Mouse (Mus musculus) heart, adult 2 months (tissue): ENCODE measurements at regions not wholly inside any gene's neighbourhood (a gene's known extent, or its start where the extent isn't known, plus 50 kb on each side); places are given as distances from the start of the nearest gene placed in this dataset.

Experiments
- DNase-seq, 2 experiments: peaks; one replicate each; pipeline ENCODE4 v3.0.0; 2021
- H3K27ac ChIP-seq: fragments of 200-600 bp; 2 replicates; pipeline ENCODE4 v1.8.1; 2022
- H3K27me3 ChIP-seq: fragments of 200-500 bp; 2 replicates; pipeline ENCODE4 v1.6.1; 2012; ENCODE audit warnings: mild to moderate bottlenecking, low read length, inconsistent platforms, mixed read lengths; ENCODE audit not compliant: control insufficient read depth, insufficient read depth
- H3K36me3 ChIP-seq: fragments of 200-500 bp; 2 replicates; pipeline ENCODE4 v1.6.1; 2012; ENCODE audit warnings: low read length, inconsistent platforms; ENCODE audit not compliant: control insufficient read depth, insufficient read depth
- H3K4me1 ChIP-seq: fragments of 200-500 bp; 2 replicates; pipeline ENCODE4 v1.6.1; 2011; ENCODE audit warnings: low read length; ENCODE audit not compliant: control insufficient read depth, insufficient read depth
- H3K4me3 ChIP-seq: fragments of 200-600 bp; 2 replicates; pipeline ENCODE4 v1.8.1; 2022
- H3K79me2 ChIP-seq: fragments of 200-500 bp; replicated peaks from 2 replicates; pipeline ENCODE4 v1.6.1; 2012; ENCODE audit warnings: mild to moderate bottlenecking, inconsistent platforms, low read length, moderate library complexity, mixed read lengths; ENCODE audit not compliant: control insufficient read depth, insufficient read depth
- H3K9ac ChIP-seq: fragments of 200-500 bp; 2 replicates; pipeline ENCODE4 v1.6.1; 2012; ENCODE audit warnings: low read depth, mild to moderate bottlenecking, control low read depth, inconsistent platforms, low read length, mixed read lengths
- CTCF ChIP-seq: fragments of 200-600 bp; IDR thresholded peaks from 2 replicates; pipeline ENCODE4 v1.8.1; 2022; ENCODE audit warnings: antibody characterized with exemption, mild to moderate bottlenecking, moderate library complexity
- EP300 ChIP-seq: fragments of 200-500 bp; IDR thresholded peaks from 2 replicates; pipeline ENCODE4 v1.6.1; 2011; ENCODE audit warnings: low read depth, low read length, control low read depth; ENCODE audit not compliant: insufficient read depth
- POLR2A ChIP-seq: fragments of 200-500 bp; IDR thresholded peaks from 2 replicates; pipeline ENCODE4 v1.6.1; 2011; ENCODE audit warnings: mild to moderate bottlenecking, low read depth, low read length, control low read depth; ENCODE audit not compliant: insufficient read depth
- WGBS: fragments of 180-500 bp; shearing (Covaris S2); methylation state at CpG from one replicate; pipeline ENCODE4 v1.1.7; 2018; 5-methylcytosine and 5-hydroxymethylcytosine counted together
- intact Hi-C: fragments of 180-260 bp; cut with DNase I; formaldehyde crosslinking; loops from one replicate; pipeline ENCODE4 v1.15.1; 2025

- no peak for DNase-seq
- H3K27ac ChIP-seq: no peak overlapping the region
- TF ChIP-seq POLR2A (no peak), EP300 (no peak), CTCF (no peak)
- H3K4me3 ChIP-seq: no peak overlapping the region
- no peaks in the 10 kb centered on the region for H3K27me3 ChIP-seq
- intact Hi-C loops: no loop called here
- H3K79me2 ChIP-seq: no peaks in the 10 kb centered on the region
- H3K36me3 ChIP-seq: no peaks in the 10 kb centered on the region
- H3K4me1 ChIP-seq: peaks cover 3% of the 10 kb centered on the region; the same call in 1 of the 2 replicates
- no peak overlapping the region for H3K9ac ChIP-seq
Measured at GRCm38 (mm10) chr15:5533656-5534055, 289.7 kb upstream of the Ptger4 start.

- H3K36me3 ChIP-seq: no peaks in the 10 kb centered on the region
- H3K27me3 ChIP-seq: no peaks in the 10 kb centered on the region
- intact Hi-C loops: no loop called here
- no peak overlapping the region for H3K27ac ChIP-seq
- H3K9ac ChIP-seq: no peak overlapping the region
- H3K79me2 ChIP-seq: no peaks in the 10 kb centered on the region
- no peak for DNase-seq
- 41% methylated on average over 2 of the region's 2 CpGs for WGBS
- H3K4me1 ChIP-seq: no peaks in the 10 kb centered on the region; the same call in 1 of the 2 replicates
- TF ChIP-seq CTCF (no peak), POLR2A (no peak), EP300 (no peak)
- H3K4me3 ChIP-seq: no peak overlapping the region
Measured at GRCm38 (mm10) chr15:5537432-5537831, 293.4 kb upstream of the Ptger4 start.

DNA sequence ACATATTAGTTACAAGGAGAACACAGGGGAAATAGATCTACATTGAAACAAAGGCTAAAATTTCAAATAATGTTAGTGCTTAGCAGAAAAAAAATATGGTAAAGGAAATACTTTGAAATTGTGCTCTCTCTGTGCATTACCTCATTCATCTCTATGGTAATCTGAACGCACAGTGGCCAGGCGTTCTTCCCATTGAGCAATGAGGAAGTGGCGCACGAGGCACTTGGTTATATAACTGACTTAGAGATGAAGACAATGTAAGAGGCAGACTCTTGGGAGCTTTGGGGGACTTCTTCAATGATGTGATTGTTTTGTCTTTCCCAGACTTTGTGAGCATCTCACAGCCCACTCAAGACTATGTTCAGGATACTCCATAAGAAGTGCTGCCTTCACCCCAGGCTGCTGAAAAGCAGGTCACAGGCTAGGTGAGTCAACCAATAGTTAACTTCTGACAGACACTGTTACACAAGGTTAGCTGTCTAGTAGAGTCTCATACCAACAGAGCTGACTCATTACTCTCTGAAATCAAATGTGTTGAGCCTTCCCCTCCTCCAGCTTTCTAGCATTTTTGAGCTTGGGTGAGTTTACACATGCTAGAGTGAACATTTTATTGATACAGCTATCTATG lies 295.4 kb upstream of the Ptger4 start:
- intact Hi-C loops: no loop called here
- WGBS: 68% methylated on average over 4 of the region's 4 CpGs
- no peak overlapping the region for H3K4me3 ChIP-seq

GRCm38 (mm10) chr15:5554526-5554925 lies 310.5 kb upstream of the Ptger4 start:
- intact Hi-C loops: no loop called here

More for the DNA sequence above, 295.4 kb upstream of the Ptger4 start:
- Histone ChIP-seq H3K79me2 (no peaks in the 10 kb centered on the region), H3K4me1 (no peaks in the 10 kb centered on the region; the same call in 1 of the 2 replicates), H3K27me3 (no peaks in the 10 kb centered on the region), H3K9ac (no peak overlapping the region), H3K27ac (no peak overlapping the region), H3K36me3 (no peaks in the 10 kb centered on the region)
- TF ChIP-seq CTCF (no peak), EP300 (no peak), POLR2A (no peak)
- peak in 1 of 2 experiments; percentile 10 for DNase-seq

GRCm38 (mm10) chr15:5554926-5555325 lies 310.9 kb upstream of the Ptger4 start:
- H3K4me1 ChIP-seq: no peaks in the 10 kb centered on the region; the same call in 1 of the 2 replicates
- H3K9ac ChIP-seq: no peak overlapping the region
- intact Hi-C loops: no loop called here
- H3K4me3 ChIP-seq: no peak overlapping the region
- WGBS: 74% methylated on average over 4 of the region's 4 CpGs
- H3K36me3 ChIP-seq: no peaks in the 10 kb centered on the region; the same call in 1 of the 2 replicates
- H3K27me3 ChIP-seq: no peaks in the 10 kb centered on the region
- no peak for DNase-seq
- TF ChIP-seq EP300: no peak
- no peak for TF ChIP-seq CTCF
- TF ChIP-seq POLR2A: no peak
- no peak overlapping the region for H3K27ac ChIP-seq
- no peaks in the 10 kb centered on the region for H3K79me2 ChIP-seq

More at GRCm38 (mm10) chr15:5554526-5554925, 310.5 kb upstream of the Ptger4 start:
- Histone ChIP-seq H3K4me1 (no peaks in the 10 kb centered on the region; the same call in 1 of the 2 replicates), H3K9ac (no peak overlapping the region), H3K27me3 (no peaks in the 10 kb centered on the region), H3K36me3 (no peaks in the 10 kb centered on the region; the same call in 1 of the 2 replicates), H3K27ac (no peak overlapping the region), H3K4me3 (no peak overlapping the region), H3K79me2 (no peaks in the 10 kb centered on the region)
- no peak for DNase-seq
- TF ChIP-seq CTCF: no peak
- TF ChIP-seq POLR2A: no peak
- no peak for TF ChIP-seq EP300
- WGBS: 64% methylated on average over 4 of the region's 4 CpGs

DNA sequence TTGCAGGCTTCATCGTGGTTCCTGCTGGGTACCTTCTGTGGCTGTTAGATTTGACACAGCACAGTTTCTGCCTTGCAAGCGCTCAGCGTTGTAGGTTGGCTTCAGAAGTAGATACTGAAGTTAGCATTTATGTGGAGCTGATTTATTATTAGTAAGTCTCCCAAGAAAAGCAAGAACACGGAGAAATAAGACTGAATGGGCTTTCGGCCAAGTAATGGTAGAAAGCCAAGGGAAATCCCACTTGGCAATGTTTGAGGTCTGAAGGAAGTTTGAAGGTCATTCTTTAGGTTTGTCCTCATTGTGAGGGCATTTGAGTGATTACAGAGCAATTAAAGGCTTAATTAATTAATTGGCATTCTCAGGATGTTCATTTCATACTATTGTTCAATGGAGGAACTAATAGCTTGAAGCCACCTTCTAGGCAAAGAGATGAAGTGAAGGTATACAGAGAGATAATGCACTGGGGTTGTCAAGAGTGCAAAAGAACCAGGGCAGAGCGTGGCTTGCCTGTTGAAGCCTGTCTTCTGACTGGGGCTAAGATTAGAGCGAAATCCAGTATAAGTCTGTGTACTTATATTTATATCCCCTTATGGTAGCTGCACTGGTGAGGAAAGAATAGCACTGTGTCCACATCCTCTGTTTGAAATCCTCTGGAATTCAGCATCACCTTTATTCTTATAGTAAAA lies 311.5 kb upstream of the Ptger4 start:
- no peaks in the 10 kb centered on the region; the same call in 1 of the 2 replicates for H3K36me3 ChIP-seq
- no peaks in the 10 kb centered on the region for H3K79me2 ChIP-seq
- TF ChIP-seq CTCF: no peak
- TF ChIP-seq EP300: no peak
- no peak for TF ChIP-seq POLR2A
- no peak overlapping the region for H3K4me3 ChIP-seq
- H3K27ac ChIP-seq: no peak overlapping the region
- H3K9ac ChIP-seq: no peak overlapping the region
- no peaks in the 10 kb centered on the region for H3K27me3 ChIP-seq
- H3K4me1 ChIP-seq: no peaks in the 10 kb centered on the region; the same call in 1 of the 2 replicates
- DNase-seq: peak in 1 of 2 experiments; percentile 3
- 34% methylated on average over 7 of the region's 7 CpGs for WGBS
- intact Hi-C loops: no loop called here
